Mouse (Mus musculus) left cerebral cortex, adult 18-20 months (tissue): ENCODE measurements around the gene Gm38431. TPM values are rescaled to one million over a fixed set of nuclear protein-coding genes. Genes with fewer than 3 reads are reported as not detected.

Experiments used
- DNase-seq, 2 experiments: peaks; one replicate each; pipeline ENCODE4 v3.0.0; 2021 to 2022; ENCODE audit warnings: low spot score in 2 of 2, mixed read lengths in 1 of 2
- total RNA-seq, 2 experiments: library from RNA; stranded (reverse); gene quantifications; 2 replicates each; pipeline ENCODE4 v1.2.3; 2021

Gm38431 gene
- total RNA-seq, 2 experiments from 2014 or later: 1.6 to 1.8 TPM

GRCm38 (mm10) chr9:21107607-21108237 is 15.9 kb upstream of the Gm38431 start:
- DNase-seq: no peak

DNA sequence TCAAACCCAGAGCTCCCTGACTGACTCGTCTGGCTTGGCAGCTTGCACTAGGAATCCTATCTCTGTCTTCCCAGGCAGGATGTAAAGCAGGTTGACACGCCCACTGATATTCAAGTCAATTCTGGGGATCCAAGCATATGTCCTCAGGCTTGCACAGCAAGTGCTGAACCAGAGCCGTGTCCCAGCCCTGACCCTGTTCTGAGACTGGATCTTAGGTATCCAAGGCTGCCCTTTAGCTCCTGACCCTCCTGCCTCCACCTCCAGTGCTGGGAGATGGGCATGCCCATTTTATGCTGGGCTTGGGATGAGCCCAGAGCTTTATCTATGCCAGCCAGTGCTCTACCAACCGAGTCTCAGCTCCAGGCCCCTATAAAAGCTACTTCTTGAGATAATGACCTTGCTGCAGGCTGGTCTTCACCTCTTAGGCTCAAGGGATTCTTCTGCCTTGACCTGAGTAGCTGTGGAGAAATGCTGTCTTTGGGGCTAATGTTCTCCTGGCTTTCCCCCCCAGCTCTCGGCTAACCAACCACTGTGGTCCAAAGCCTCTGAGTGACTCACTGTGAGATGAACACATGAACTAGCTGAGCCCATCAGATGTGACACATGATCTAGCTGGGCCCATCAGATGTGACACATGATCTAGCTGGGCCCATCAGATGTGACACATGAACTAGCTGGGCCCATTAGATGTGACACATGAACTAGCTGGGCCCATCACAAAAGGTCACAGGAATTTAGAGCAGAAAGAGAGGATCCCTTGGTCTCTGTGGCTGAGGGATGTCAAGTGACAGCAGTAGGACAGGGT is 14.2 kb upstream of the Gm38431 start:
- DNase-seq: peak in 1 of 2 experiments; percentile 31

DNA sequence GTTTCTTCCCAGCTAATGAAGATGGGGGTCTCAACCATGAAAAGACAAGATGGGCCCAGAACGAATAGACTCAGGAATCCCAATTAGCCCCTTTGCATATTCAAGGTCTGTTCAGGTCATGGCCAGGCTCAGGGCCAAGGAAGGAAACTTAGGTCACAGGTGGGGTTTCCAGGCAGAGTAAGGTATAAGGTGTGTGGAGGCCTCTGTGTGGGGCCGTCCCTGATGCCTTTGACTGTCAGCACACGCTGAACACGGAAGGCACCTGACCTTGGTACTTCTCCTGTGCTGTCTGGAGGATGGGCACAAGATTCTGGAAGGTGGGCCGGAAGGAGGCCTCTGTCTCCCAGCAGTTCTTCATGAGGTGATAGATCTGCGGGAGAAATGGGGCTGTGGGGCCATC is 13.0 kb upstream of the Gm38431 start:
- no peak for DNase-seq

GRCm38 (mm10) chr9:21102076-21102475 is 10.3 kb upstream of the Gm38431 start:
- no peak for DNase-seq

DNA sequence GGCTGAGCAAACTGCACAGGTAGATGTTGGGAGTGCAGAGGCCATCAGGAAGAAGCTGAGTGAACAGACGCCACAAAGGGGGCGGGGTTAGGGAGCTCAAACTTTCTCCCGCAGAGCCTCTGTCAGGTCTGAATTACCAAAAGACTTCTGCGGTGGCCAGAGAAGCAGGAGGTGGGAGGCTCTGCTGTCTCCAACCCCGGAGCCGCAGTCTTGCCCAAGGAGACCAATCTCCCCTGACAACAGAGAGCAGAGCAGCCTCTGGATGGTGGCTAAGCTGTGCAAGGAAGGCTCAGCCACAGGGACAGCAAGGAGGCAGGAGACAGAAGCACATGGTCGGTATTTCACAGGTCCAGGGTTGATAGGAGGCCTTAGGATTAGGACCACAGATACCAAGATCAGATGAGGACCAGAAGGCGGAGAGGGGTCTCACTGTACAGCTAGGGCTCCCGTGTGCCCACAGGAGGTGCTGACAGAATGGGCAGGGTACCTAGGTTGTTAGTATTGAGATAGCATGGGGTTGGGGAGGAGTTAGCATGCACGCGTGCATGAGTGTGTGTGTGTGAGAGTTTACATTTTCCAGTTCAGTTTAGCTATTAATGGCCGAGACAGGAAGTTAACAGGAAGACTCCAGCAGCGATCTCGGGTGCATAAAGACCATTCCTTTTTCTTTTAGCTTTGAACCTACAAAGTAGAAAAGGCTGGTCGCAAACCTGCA is 8.8 kb upstream of the Gm38431 start:
- DNase-seq: no peak

- peak; percentile 70 to 79 for DNase-seq
These were observed 6.0 kb upstream of the Gm38431 start for GRCm38 (mm10) chr9:21097793-21098192.

- no peak for DNase-seq
These were observed 4.2 kb upstream of the Gm38431 start for GRCm38 (mm10) chr9:21095958-21096357.

DNA sequence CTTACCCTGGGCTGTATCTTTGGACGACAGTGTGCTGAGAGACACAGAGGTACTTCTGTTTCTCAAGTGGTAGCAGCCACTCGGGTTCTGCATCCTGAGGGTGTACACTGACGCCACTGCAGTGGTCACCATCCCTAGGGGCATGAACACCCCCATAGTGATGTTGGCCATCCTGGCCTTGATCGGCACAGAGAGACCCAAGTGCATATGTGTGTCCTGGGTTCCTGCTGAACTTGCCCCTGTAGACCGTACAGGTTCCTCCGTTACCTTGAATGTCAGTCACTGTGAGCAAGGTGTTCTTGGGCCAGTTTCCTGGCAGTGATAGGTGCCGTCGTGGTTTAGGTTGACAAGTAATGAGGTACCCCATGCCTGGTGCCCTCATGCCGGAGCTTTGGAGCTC is 1.6 kb upstream of the Gm38431 start:
- DNase-seq: no peak

GRCm38 (mm10) chr9:21090972-21091706 is 658 bp downstream of the Gm38431 start:
- no peak for DNase-seq

DNA sequence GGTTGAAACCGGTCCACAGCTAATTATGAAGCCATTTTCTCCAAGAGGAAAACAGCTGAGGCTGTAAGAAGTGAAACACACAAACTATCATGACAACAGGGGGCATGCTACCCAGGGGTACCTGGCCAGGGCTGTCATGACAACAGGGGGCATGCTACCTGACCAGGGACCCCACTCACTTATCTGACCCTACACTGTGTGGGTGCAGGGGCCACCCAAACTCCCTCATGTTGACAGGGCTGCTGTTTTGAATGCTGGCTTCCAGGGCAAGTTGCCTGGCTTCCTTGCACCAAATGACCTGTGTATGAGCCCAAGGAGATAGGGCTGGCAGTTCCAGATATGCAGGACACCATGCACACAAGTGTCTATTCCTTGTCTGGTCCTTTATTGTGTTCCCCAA is 1.3 kb downstream of the Gm38431 start:
- DNase-seq: no peak

GRCm38 (mm10) chr9:21083324-21083723 is 8.5 kb downstream of the Gm38431 start:
- DNase-seq: no peak

- DNase-seq: no peak
These were observed 10.7 kb downstream of the Gm38431 start for GRCm38 (mm10) chr9:21081127-21081526.

DNA sequence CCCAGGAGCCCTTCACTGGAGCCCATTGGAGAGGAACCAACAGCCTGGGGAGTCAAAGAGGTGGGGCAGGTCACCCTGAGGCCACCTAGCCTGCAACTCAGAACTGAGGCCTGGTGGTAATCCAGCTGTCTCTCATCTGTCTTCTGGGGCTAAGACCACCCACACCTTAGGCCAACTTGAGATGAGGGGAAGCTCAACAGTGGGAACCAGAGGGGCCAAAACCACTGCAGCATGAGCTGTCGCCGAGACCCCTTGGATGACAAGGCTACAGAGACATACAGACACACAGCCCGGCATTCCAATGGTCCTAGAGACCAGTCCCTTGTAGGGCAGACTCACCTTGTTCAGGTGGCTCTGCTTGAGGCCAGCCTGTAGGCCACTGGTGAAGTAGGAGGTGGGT is 16.2 kb downstream of the Gm38431 start:
- no peak for DNase-seq

GRCm38 (mm10) chr9:21074173-21074572 is 17.6 kb downstream of the Gm38431 start:
- no peak for DNase-seq

- DNase-seq: peak; percentile 93
These were observed 18.6 kb downstream of the Gm38431 start, which contains the start of the genes Gm49373 and Fdx1l for GRCm38 (mm10) chr9:21073044-21073840. Gene Gm49373 (minus strand): TSS chr9:21073096. Gene Fdx1l (minus strand): TSS chr9:21073614.

- no peak for DNase-seq
These were observed 19.2 kb downstream of the Gm38431 start for GRCm38 (mm10) chr9:21072641-21073040.

DNA sequence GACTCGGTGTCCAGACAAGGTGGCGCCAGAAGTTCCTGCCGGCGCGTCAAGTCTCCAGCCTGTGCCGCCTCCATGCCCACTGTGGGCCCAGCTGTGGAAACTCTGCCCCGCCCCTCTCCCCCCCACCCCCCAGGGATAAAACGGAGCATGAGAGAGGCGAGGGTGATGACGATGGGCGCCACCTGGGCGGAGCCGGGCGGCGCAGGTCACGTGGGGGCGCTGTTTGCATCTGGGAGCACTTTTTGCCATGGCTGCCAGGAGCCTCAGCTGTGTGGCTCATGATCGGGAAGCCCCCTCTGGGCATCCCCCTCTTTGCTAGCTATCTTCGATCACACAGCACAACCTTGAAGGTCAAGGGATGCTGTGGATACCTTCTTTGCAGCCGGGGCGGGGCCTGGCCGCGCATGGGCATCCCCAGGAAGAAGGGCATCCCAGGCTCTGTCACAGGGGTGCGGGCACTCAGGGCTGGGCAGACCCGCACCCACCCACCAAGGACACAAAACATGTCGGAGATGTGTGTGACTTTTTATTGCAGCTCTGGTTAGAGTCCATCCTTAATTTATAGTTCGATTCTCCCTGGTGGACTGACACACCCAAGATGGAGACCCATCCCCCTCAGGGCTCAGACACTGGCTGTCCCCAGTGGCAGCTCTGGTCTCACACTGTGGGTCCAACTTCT is 24.7 kb downstream of the Gm38431 start, which contains the start of gene Zglp1:
Gene Zglp1, minus strand, starts transcription at position 88 of the 679 bp plus-strand sequence.
- DNase-seq: no peak

GRCm38 (mm10) chr9:21062928-21063327 is 28.9 kb downstream of the Gm38431 start:
- DNase-seq: peak; percentile 77 to 81

- DNase-seq: no peak
These were observed 40.2 kb downstream of the Gm38431 start for GRCm38 (mm10) chr9:21051578-21051977.

DNA sequence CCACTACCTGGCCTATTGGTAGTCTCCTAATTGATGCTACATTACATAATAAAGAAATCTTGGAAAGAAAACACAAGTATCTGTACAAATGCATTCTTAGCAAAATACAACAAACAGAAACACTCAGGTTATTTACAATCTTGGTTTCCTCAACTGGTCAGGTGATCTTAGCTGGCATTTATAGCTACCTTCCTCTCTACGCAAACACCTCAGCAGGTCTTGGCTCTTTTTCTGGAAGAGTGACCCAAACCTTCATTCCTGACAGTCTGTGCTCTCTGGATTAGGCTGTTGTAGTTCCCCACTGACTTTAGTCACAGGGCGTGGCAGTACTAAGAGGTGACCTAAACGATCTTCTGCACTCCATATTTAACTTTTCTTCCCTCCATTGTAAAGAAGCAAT is 46.6 kb downstream of the Gm38431 start:
- no peak for DNase-seq
